Mouse (Mus musculus): ENCODE data around the gene Med19.

- TF ChIP-seq CTCF (IDR thresholded peaks at IDR 0.05) (no peak), EP300 (IDR thresholded peaks at IDR 0.05; ENCODE audit: insufficient read depth, low read depth, low read length) (no peak)
Observed at GRCm38 (mm10) chr2:84688080-84688844, 10.1 kb downstream of the Med19 start.
